Mouse (Mus musculus) common myeloid progenitor, adult 5-6 weeks (primary cell): ENCODE data around the gene H2afj. TPM values are rescaled to one million over a fixed set of nuclear protein-coding genes. Genes with fewer than 3 reads are reported as not detected.

Source experiments
- ATAC-seq: replicated peaks from 2 replicates; pipeline ENCODE4 v1.8.0; 2016; ENCODE audit warnings: low read depth, mild to moderate bottlenecking, moderate TSS enrichment, inconsistent platforms; ENCODE audit not compliant: poor library complexity, severe bottlenecking
- total RNA-seq: library from RNA; stranded (forward); fragments of 200-1000, 187-1606 nt; gene quantifications from 2 replicates; pipeline ENCODE4 v1.2.3, GENCODE M21; 2017

Gene H2afj
- total RNA-seq, 1 experiment from 2014 or later: 48.8 TPM

- ATAC-seq: no peak
Measured at GRCm38 (mm10) chr6:136837323-136837722, 29.3 kb downstream of the H2afj start.

GRCm38 (mm10) chr6:136844903-136845302 lies 36.9 kb downstream of the H2afj start:
- no peak for ATAC-seq

GRCm38 (mm10) chr6:136845706-136846480 lies 37.8 kb downstream of the H2afj start:
- no peak for ATAC-seq

- ATAC-seq: no peak
Measured at GRCm38 (mm10) chr6:136847267-136847666, 39.2 kb downstream of the H2afj start.

- ATAC-seq: peak; percentile 60
Measured at GRCm38 (mm10) chr6:136847790-136848189, 39.7 kb downstream of the H2afj start.

- ATAC-seq: no peak
Measured at GRCm38 (mm10) chr6:136848399-136848798, 40.4 kb downstream of the H2afj start.

GRCm38 (mm10) chr6:136848971-136849370 lies 40.9 kb downstream of the H2afj start:
- no peak for ATAC-seq

GRCm38 (mm10) chr6:136850267-136850666 lies 42.2 kb downstream of the H2afj start:
- ATAC-seq: peak; percentile 20

- no peak for ATAC-seq
Measured at GRCm38 (mm10) chr6:136852348-136852747, 44.3 kb downstream of the H2afj start.

GRCm38 (mm10) chr6:136852762-136853161 lies 44.7 kb downstream of the H2afj start:
- no peak for ATAC-seq

GRCm38 (mm10) chr6:136854361-136854781 lies 46.3 kb downstream of the H2afj start:
- no peak for ATAC-seq

GRCm38 (mm10) chr6:136855183-136855582 lies 47.1 kb downstream of the H2afj start:
- no peak for ATAC-seq

- peak; percentile 8; the same call in 1 of the 2 replicates for ATAC-seq
Measured at GRCm38 (mm10) chr6:136856071-136856636, 48.1 kb downstream of the H2afj start.

- ATAC-seq: peak; percentile 65
Measured at GRCm38 (mm10) chr6:136857186-136857872, 49.3 kb downstream of the H2afj start, which contains the start of gene Art4. Art4 (minus strand) TSS chr6:136857733.

GRCm38 (mm10) chr6:136857873-136858260 lies 49.8 kb downstream of the H2afj start:
- ATAC-seq: peak; percentile 33

GRCm38 (mm10) chr6:136858420-136858819 lies 50.4 kb downstream of the H2afj start:
- ATAC-seq: no peak

Other genes starting within 250 kb of the H2afj start
- gene Plbd1, start 146.3 kb upstream of the H2afj start, total RNA-seq: 5.8 and 9.0 TPM in 2 replicates
- gene Gucy2c, start 26.5 kb upstream of the H2afj start, total RNA-seq: 0.37 TPM in 1 of 2 replicates, not detected in the other
- 32.2 and 34.4 TPM in 2 replicates for gene Hist4h4, start 3.8 kb upstream of the H2afj start, total RNA-seq
- 1.5 and 3.2 TPM in 2 replicates for gene BC049715, start 19.4 kb downstream of the H2afj start, total RNA-seq
- 54.6 and 101 TPM in 2 replicates for gene Wbp11, start 20.0 kb downstream of the H2afj start, total RNA-seq
- 0.82 TPM in 1 of 2 replicates, not detected in the other for gene Smco3, start 27.2 kb downstream of the H2afj start, total RNA-seq
- gene Art4, start 49.5 kb downstream of the H2afj start, total RNA-seq: 11.3 and 14.2 TPM in 2 replicates
- gene Mgp, start 67.6 kb downstream of the H2afj start, total RNA-seq: not detected in 2 replicates
- gene Erp27, start 113.9 kb downstream of the H2afj start, total RNA-seq: 0.32 TPM in 1 of 2 replicates, not detected in the other
- 0.44 TPM in 1 of 2 replicates, not detected in the other for gene Pde6h, start 115.6 kb downstream of the H2afj start, total RNA-seq
- 551 and 575 TPM in 2 replicates for gene Arhgdib, start 133.7 kb downstream of the H2afj start, total RNA-seq